Mouse (Mus musculus) intestine, embryonic 14.5 days (tissue): ENCODE results near the gene Tmem80. TPM values are rescaled to one million over a fixed set of nuclear protein-coding genes. Genes with fewer than 3 reads are reported as not detected.

Experiments used
- ATAC-seq: fragments of 200-750 bp; cut with Nextera tagmentation; replicated peaks from 2 replicates; pipeline ENCODE4 v1.8.0; 2017; ENCODE audit warnings: low read depth, moderate number of reproducible peaks, moderate TSS enrichment, moderate library complexity; ENCODE audit not compliant: low FRiP score, low TSS enrichment
- DNase-seq: peaks from one replicate; pipeline ENCODE4 v3.0.0-alpha.2; 2018; ENCODE audit warnings: low spot score
- H3K27ac ChIP-seq: fragments of 300-500 bp; sonication (generic); 2 replicates; pipeline ENCODE4 v1.5.1; 2014; ENCODE audit warnings: low read depth, mild to moderate bottlenecking, control low read depth
- H3K27me3 ChIP-seq: fragments of 300-500 bp; sonication (generic); replicated peaks from 2 replicates; pipeline ENCODE4 v1.6.1; 2014; ENCODE audit warnings: low read length, control low read depth; ENCODE audit not compliant: control insufficient read depth, insufficient read depth
- H3K36me3 ChIP-seq: fragments of 300-500 bp; sonication (generic); 2 replicates; pipeline ENCODE4 v1.6.1; 2014; ENCODE audit warnings: low read length, control low read depth; ENCODE audit not compliant: control insufficient read depth, insufficient read depth
- H3K4me1 ChIP-seq: fragments of 300-500 bp; sonication (generic); replicated peaks from 2 replicates; pipeline ENCODE4 v1.6.1; 2014; ENCODE audit warnings: low read length, control low read depth, mixed read lengths; ENCODE audit not compliant: control insufficient read depth, insufficient read depth
- H3K4me2 ChIP-seq: fragments of 300-500 bp; sonication (generic); 2 replicates; pipeline ENCODE4 v1.6.1; 2014; ENCODE audit warnings: low read length
- H3K4me3 ChIP-seq: fragments of 300-500 bp; sonication (generic); 2 replicates; pipeline ENCODE4 v1.5.1; 2014; ENCODE audit warnings: low read depth, low read length, control low read depth, mixed read lengths
- H3K9ac ChIP-seq: fragments of 300-500 bp; sonication (generic); 2 replicates; pipeline ENCODE4 v1.6.1; 2014; ENCODE audit warnings: mild to moderate bottlenecking, low read length
- H3K9me3 ChIP-seq: fragments of 300-500 bp; sonication (generic); 2 replicates; pipeline ENCODE4 v1.6.1; 2016; ENCODE audit warnings: low read length, control low read depth; ENCODE audit not compliant: control insufficient read depth
- WGBS: fragments of 180-500 bp; shearing (Covaris S2); extraction: QIAGEN DNeasy Blood & Tissue Kit; methylation state at CpG from one replicate; pipeline ENCODE4 v1.1.7; 2014; 5-methylcytosine and 5-hydroxymethylcytosine counted together
- polyA plus RNA-seq: library from polyadenylated mRNA; unstranded; fragments of >200 nt; fragmentation: Nextera tagmentation; extraction: Ambion mirVana; gene quantifications from 2 replicates; pipeline ENCODE4 v1.2.1, GENCODE M21; 2014

The Tmem80 gene
- polyA plus RNA-seq, 1 experiment from 2014 or later: 23.1 TPM

GRCm38 (mm10) chr7:141361510-141361909 lies 34.0 kb downstream of the Tmem80 start:
- no peak overlapping the region for H3K4me3 ChIP-seq
- H3K27ac ChIP-seq: no peak overlapping the region
- DNase-seq: peak; percentile 67
- H3K4me1 ChIP-seq: no peaks in the 10 kb centered on the region
- peak; percentile 62 for ATAC-seq
- no peak overlapping the region for H3K4me2 ChIP-seq
- no peaks in the 10 kb centered on the region for H3K36me3 ChIP-seq
- H3K27me3 ChIP-seq: 0 out of 2 replicates have a peak, but pooled peaks cover 7% of the 10 kb centered on the region
- 15% methylated on average over 24 of the region's 24 CpGs for WGBS
- no peak overlapping the region for H3K9ac ChIP-seq
- no peaks in the 10 kb centered on the region for H3K9me3 ChIP-seq

DNA sequence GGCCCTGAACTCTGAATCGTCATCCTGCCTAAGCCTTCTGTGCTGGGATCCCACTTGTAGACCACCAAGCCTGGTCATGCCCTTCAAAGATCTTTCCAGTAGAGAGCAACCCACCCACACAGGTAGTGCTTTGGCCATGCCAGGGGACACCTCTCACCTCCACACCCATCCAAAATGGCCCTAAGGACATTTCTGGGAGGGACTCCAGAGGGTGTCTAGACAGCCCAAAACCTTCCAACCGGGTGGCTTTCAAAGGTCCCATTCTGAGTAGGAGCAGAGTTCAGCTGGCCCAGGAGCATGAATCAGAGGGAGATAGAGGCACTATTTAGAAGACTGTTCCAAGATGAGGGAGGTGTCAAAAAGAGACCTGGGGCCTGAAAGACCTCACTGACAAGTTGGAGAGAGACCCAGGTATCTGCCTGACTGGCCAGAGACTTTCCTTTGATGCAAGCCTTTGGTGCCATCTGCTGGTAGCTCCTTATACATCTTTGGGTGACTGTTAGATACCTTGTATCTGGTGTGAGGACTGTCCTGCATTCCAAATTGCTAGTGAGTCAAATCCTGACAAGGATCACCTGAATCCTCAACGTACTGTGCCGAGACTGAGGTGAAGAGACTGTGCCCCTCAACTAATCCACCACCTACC lies 35.7 kb downstream of the Tmem80 start:
- Histone ChIP-seq H3K4me1 (no peaks in the 10 kb centered on the region), H3K27ac (no peak overlapping the region), H3K4me3 (no peak overlapping the region), H3K9me3 (no peaks in the 10 kb centered on the region), H3K27me3 (0 out of 2 replicates have a peak, but pooled peaks cover 7% of the 10 kb centered on the region), H3K9ac (no peak overlapping the region), H3K36me3 (no peaks in the 10 kb centered on the region), H3K4me2 (no peak overlapping the region)
- ATAC-seq: peak; percentile 29; the same call in 1 of the 2 replicates
- DNase-seq: peak; percentile 87
- 63% methylated on average over 4 of the region's 4 CpGs for WGBS

- H3K4me3 ChIP-seq: no peak overlapping the region
- H3K9me3 ChIP-seq: no peaks in the 10 kb centered on the region
- H3K36me3 ChIP-seq: no peaks in the 10 kb centered on the region
- H3K27ac ChIP-seq: no peak overlapping the region
- ATAC-seq (no peak), DNase-seq (no peak)
- H3K4me2 ChIP-seq: no peak overlapping the region
- 0 out of 2 replicates have a peak, but pooled peaks cover 7% of the 10 kb centered on the region for H3K27me3 ChIP-seq
- H3K9ac ChIP-seq: no peak overlapping the region
- 59% methylated on average over 2 of the region's 2 CpGs for WGBS
- no peaks in the 10 kb centered on the region for H3K4me1 ChIP-seq
Measured at GRCm38 (mm10) chr7:141363752-141364125, 36.2 kb downstream of the Tmem80 start.

DNA sequence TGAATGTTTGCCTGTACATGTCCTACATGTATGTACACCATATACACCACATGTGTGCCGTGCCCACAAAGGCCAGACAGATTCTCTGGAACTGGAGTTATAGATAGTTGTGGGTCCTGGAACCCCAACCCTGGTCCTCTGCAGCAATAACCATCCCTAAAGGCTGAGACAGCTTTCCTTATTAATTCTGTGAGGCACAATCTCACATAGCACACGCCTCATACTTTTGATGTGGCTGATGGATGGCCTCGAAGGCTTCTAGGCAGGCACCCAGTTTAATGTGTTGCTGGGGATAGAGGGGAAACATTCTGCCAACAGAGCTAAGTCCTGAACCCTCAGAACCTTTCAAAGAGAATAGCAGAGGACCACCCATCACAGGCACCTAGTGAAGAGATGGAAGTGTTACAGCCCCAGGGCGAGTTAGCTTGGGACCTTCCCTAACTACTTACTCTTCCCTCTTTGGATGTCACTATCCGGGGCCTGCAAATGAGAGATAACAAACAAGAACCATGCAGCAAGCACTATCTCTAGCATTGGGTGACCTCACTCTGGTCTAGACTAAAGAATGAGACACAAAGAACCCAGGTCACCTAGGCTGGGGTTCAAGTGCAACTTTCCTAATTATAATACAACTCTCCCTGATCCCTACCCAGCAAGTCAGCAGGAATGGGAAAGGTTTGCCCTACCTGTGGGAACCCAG lies 37.0 kb downstream of the Tmem80 start:
- no peak for DNase-seq

GRCm38 (mm10) chr7:141365049-141365445 lies 37.5 kb downstream of the Tmem80 start:
- Histone ChIP-seq H3K4me1 (no peaks in the 10 kb centered on the region), H3K36me3 (no peaks in the 10 kb centered on the region), H3K27me3 (0 out of 2 replicates have a peak, but pooled peaks cover 7% of the 10 kb centered on the region), H3K9ac (no peak overlapping the region), H3K9me3 (no peaks in the 10 kb centered on the region), H3K4me3 (no peak overlapping the region), H3K4me2 (no peak overlapping the region), H3K27ac (no peak overlapping the region)
- DNase-seq: no peak
- 65% methylated on average over 3 of the region's 3 CpGs for WGBS
- no peak for ATAC-seq

More for the DNA sequence above, 37.0 kb downstream of the Tmem80 start:
- no peak overlapping the region for H3K4me3 ChIP-seq
- 78% methylated on average over 5 of the region's 5 CpGs for WGBS
- H3K36me3 ChIP-seq: no peaks in the 10 kb centered on the region
- no peak overlapping the region for H3K9ac ChIP-seq
- H3K4me2 ChIP-seq: no peak overlapping the region
- no peak overlapping the region for H3K27ac ChIP-seq
- 0 out of 2 replicates have a peak, but pooled peaks cover 7% of the 10 kb centered on the region for H3K27me3 ChIP-seq
- no peaks in the 10 kb centered on the region for H3K9me3 ChIP-seq
- H3K4me1 ChIP-seq: no peaks in the 10 kb centered on the region
- no peak for ATAC-seq

DNA sequence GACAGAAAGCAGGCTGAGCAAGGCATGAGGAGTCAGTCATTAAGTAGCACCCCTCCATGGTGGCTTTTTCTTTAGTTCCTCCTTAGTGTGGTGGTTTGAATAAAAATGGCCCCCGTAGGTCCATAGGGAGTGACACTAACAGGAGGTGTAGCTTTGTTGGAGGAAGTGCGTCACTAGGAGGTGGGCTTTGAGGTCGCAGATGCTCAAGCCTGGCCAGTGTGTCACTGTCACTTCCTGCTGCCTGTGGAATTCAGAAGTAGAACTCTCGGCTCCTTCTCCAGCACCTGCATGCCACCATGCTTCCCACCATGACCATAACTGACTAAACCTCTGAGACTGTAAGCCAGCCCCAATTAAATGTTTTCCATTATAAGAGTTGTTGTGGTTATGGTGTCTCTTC lies 39.8 kb downstream of the Tmem80 start:
- Histone ChIP-seq H3K27me3 (no peaks in the 10 kb centered on the region), H3K9me3 (no peaks in the 10 kb centered on the region), H3K4me3 (no peak overlapping the region), H3K27ac (no peak overlapping the region), H3K4me2 (no peak overlapping the region), H3K9ac (no peak overlapping the region), H3K36me3 (no peaks in the 10 kb centered on the region), H3K4me1 (0 out of 2 replicates have a peak, but pooled peaks cover 2% of the 10 kb centered on the region)
- DNase-seq (no peak), ATAC-seq (no peak)
- 90% methylated on average over 4 of the region's 4 CpGs for WGBS

DNA sequence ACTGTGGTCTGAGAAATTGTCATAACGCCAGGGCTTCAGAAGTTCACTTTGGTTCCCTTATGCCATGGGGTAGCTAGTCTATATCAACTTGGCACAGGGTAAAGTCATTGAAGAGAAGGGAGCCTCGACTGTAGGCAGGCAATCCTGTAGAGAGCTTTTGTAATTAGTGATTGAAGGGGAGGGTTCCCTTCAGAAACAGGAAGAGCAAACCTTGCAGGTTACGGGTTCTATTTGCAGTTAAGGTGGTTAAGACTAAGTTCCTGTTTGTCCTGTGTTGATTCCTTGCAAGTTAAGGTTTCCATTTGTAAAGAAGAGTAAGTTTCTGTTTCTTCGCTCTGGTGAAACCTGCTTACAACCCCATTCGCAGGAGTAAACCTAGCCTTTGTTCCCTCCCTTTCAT lies 42.4 kb downstream of the Tmem80 start:
- no peak overlapping the region for H3K27ac ChIP-seq
- 0 out of 2 replicates have a peak, but pooled peaks cover 3% of the 10 kb centered on the region for H3K4me1 ChIP-seq
- H3K9ac ChIP-seq: no peak overlapping the region
- DNase-seq (no peak), ATAC-seq (no peak)
- H3K27me3 ChIP-seq: no peaks in the 10 kb centered on the region
- H3K4me2 ChIP-seq: no peak overlapping the region
- WGBS: 69% methylated on average over 5 of the region's 5 CpGs
- H3K36me3 ChIP-seq: no peaks in the 10 kb centered on the region
- H3K4me3 ChIP-seq: no peak overlapping the region
- no peaks in the 10 kb centered on the region for H3K9me3 ChIP-seq

DNA sequence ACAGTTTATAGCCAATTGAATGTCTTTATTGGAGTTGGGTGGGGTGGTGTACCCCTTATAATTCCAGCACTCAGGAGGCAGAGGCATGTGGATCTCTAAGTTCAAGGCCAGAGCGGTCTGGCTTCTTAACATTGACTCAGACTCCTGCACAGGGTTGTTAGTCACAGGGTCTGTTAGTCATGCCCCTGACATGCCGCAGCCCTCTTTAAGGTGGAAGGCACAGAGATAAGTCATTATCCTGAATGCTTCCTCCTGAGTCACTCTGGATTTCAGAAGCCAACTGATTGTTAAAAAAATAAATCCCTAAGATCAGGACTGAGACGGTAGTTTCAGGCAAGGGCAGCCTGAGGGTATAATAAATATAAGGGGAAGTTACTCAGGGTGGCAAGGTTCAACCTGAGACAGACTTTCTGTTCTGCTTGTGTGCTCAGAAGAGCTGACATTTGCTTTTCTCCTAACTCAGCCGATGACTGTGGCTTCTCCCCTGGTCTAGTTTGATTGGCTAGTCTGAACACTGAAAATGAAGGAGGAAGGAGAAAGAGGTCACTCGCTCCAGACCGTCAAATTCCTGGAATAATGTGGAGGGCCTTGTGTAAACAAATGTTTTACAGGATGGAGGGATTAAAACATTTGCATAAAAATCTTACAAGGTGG lies 44.5 kb downstream of the Tmem80 start:
- no peak overlapping the region for H3K9ac ChIP-seq
- H3K4me2 ChIP-seq: no peak overlapping the region
- no peak overlapping the region for H3K4me3 ChIP-seq
- H3K36me3 ChIP-seq: no peaks in the 10 kb centered on the region
- H3K4me1 ChIP-seq: 0 out of 2 replicates have a peak, but pooled peaks cover 3% of the 10 kb centered on the region
- no peaks in the 10 kb centered on the region for H3K9me3 ChIP-seq
- 28% methylated on average over 6 of the region's 6 CpGs for WGBS
- DNase-seq: no peak
- no peaks in the 10 kb centered on the region for H3K27me3 ChIP-seq
- ATAC-seq: peak; percentile 60
- peak overlapping the region; percentile 38; the same call in 1 of the 2 replicates for H3K27ac ChIP-seq
